ENCODE assay signal across 11 mouse cellular contexts in the genomic region with DNA sequence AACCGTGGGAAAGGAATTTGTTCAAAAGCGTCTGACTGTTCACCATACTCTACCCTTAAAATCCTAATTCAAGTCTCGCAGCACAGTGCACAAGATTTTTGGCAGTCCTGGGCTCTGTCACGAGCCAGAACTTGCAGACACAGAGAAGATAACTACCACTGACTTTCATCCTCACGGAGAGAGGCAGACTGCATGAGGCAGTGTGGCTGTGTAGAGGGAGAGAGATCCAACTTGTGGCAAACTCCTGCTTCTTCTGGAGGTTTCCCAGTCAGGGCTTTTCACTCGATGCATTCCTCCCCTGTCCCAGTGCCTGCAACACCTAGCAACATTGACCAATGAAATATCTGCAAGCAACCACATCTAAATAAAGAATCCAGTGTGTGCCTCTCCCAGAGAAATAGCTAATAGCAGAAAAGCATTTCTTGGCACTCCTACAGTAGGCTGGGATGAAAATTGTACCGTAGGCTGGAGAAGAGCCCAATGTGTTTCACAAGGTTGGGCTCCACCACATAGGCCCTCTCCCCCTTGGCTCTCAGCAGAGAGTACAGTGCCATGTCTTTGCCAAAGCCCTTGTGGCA. TPM values are rescaled to one million over a fixed set of nuclear protein-coding genes. Genes with fewer than 3 reads are reported as not detected.
DNase-seq lines count a peak whose midpoint lies in the region; ATAC-seq and TF ChIP-seq lines count a peak whose summit lies in the region.
"Had no signal": no experiment of that assay in that cellular context is flagged by ENCODE, and none has a peak within 500 bp of the region (broad histone marks: within the 10 kb centered on the region; RNA-seq: fewer than 3 reads in every experiment).

No protein-coding gene starts in this region.

- H3K9ac ChIP-seq in forebrain, embryonic 16.5 days (replicated peaks; ENCODE audit: low read depth, low read length), result no peak overlapping the region
- H3K9ac ChIP-seq in forebrain, embryonic 13.5 days, result no peak overlapping the region
- H3K9ac ChIP-seq: liver, embryonic 15.5 days had no signal

- H3K4me2 ChIP-seq in forebrain, embryonic 16.5 days (ENCODE audit: low read length), result no peak overlapping the region
- H3K4me2 ChIP-seq in forebrain, embryonic 13.5 days, result no peak overlapping the region
- H3K4me2 ChIP-seq: liver, embryonic 15.5 days had no signal

- WGBS in forebrain, embryonic 16.5 days, result 80% methylated on average over 7 of the region's 7 CpGs
- WGBS in forebrain, embryonic 13.5 days, result 89% methylated on average over 7 of the region's 7 CpGs

- peak; percentile 45 for ATAC-seq in forebrain, embryonic 16.5 days
- ATAC-seq in forebrain, embryonic 13.5 days, result no peak
- ATAC-seq in megakaryocyte-erythroid progenitor cell, adult 5-6 weeks (replicated peaks; ENCODE audit: low FRiP score, low TSS enrichment, poor library complexity, severe bottlenecking), result no peak

- H3K4me1 ChIP-seq in forebrain, embryonic 16.5 days (replicated peaks; ENCODE audit: control insufficient read depth, insufficient read depth, low read length), result peaks cover 14% of the 10 kb centered on the region
- peaks cover 15% of the 10 kb centered on the region for H3K4me1 ChIP-seq in forebrain, embryonic 13.5 days
- H3K4me1 ChIP-seq: forebrain, embryonic 10.5 days had no signal

- no peaks in the 10 kb centered on the region for H3K9me3 ChIP-seq in forebrain, embryonic 16.5 days (ENCODE audit: control insufficient read depth, low read length)
- no peaks in the 10 kb centered on the region for H3K9me3 ChIP-seq in forebrain, embryonic 13.5 days (replicated peaks)
- H3K9me3 ChIP-seq: forebrain, embryonic 10.5 days; liver, embryonic 15.5 days had no signal

- no peak overlapping the region for H3K27ac ChIP-seq in forebrain, embryonic 16.5 days (ENCODE audit: low read length)
- H3K27ac ChIP-seq in forebrain, embryonic 13.5 days, result no peak overlapping the region
- H3K27ac ChIP-seq in layer of hippocampus, adult 2 months, result peak overlapping the region; percentile 81
- H3K27ac ChIP-seq: forebrain, embryonic 10.5 days; liver, embryonic 15.5 days had no signal

- H3K27me3 ChIP-seq in forebrain, embryonic 16.5 days (replicated peaks; ENCODE audit: control insufficient read depth, insufficient read depth, low read length), result no peaks in the 10 kb centered on the region
- H3K27me3 ChIP-seq in forebrain, embryonic 13.5 days, result no peaks in the 10 kb centered on the region
- H3K27me3 ChIP-seq: liver, embryonic 15.5 days had no signal

- DNase-seq in layer of hippocampus, adult 2 months (ENCODE audit: low spot score in 2 of 2), result no peak
- DNase-seq in layer of hippocampus, postnatal 10 days (ENCODE audit: low spot score in 2 of 2), result no peak
- DNase-seq in heart, adult 9 months (ENCODE audit: low spot score in 2 of 2), result peak; percentile 64 to 67
- DNase-seq in lung, postnatal 25 days (ENCODE audit: low spot score), result peak; percentile 20
- DNase-seq in kidney, adult 11 months, result no peak

- no peak for TF ChIP-seq CTCF in layer of hippocampus, adult 2 months (conservative IDR thresholded peaks at IDR 0.05)

- H3K36me3 ChIP-seq in forebrain, embryonic 16.5 days (ENCODE audit: control insufficient read depth, insufficient read depth), result peaks cover 8% of the 10 kb centered on the region
- peaks cover 16% of the 10 kb centered on the region for H3K36me3 ChIP-seq in forebrain, embryonic 13.5 days (ENCODE audit: poor library complexity, severe bottlenecking)

- no peak overlapping the region for H3K4me3 ChIP-seq in forebrain, embryonic 16.5 days (replicated peaks; ENCODE audit: low read length)
- H3K4me3 ChIP-seq in forebrain, embryonic 13.5 days, result no peak overlapping the region
- H3K4me3 ChIP-seq in layer of hippocampus, adult 2 months, result no peak overlapping the region
- H3K4me3 ChIP-seq: forebrain, embryonic 10.5 days; liver, embryonic 15.5 days had no signal

RNA-seq across cellular contexts. Expression of a gene that starts 12.1 kb away (rescaled TPM):
- polyA plus RNA-seq in forebrain, embryonic 16.5 days (2015; fragmentation: Nextera tagmentation; extraction: Ambion mirVana), result 56.3 and 72.7 TPM in 2 replicates
- 27.0 and 30.0 TPM in 2 replicates for polyA plus RNA-seq in forebrain, embryonic 13.5 days (2015; fragmentation: Nextera tagmentation; extraction: Ambion mirVana)
- 10 to 100 TPM; 69.6 to 72.4 TPM for total RNA-seq in layer of hippocampus, adult 2 months (2021)
- total RNA-seq in layer of hippocampus, postnatal 10 days (2021), result 10 to 100 TPM; 76.8 to 80.3 TPM
- total RNA-seq in megakaryocyte-erythroid progenitor cell, adult 5-6 weeks (2014; fragmentation: Nextera tagmentation), result 1.7 and 2.1 TPM in 2 replicates
- 3.0 and 3.3 TPM in 2 replicates for total RNA-seq in megakaryocyte-erythroid progenitor cell, adult 5-6 weeks (2017)

RNA-seq across cellular contexts. Expression of a gene that starts 36.3 kb away (rescaled TPM):
- 0.14 and 0.35 TPM in 2 replicates for polyA plus RNA-seq in forebrain, embryonic 16.5 days (2015; fragmentation: Nextera tagmentation; extraction: Ambion mirVana)
- 0.23 TPM in 2 replicates for polyA plus RNA-seq in forebrain, embryonic 13.5 days (2015; fragmentation: Nextera tagmentation; extraction: Ambion mirVana)
- total RNA-seq in layer of hippocampus, adult 2 months (2021), result 1 to 10 TPM; 1.7 to 3.5 TPM
- 1 to 10 TPM; 1.5 to 1.6 TPM for total RNA-seq in layer of hippocampus, postnatal 10 days (2021)
- total RNA-seq in megakaryocyte-erythroid progenitor cell, adult 5-6 weeks (2014; fragmentation: Nextera tagmentation), result 0.30 TPM in 1 of 2 replicates, not detected in the other
- not detected in 2 replicates for total RNA-seq in megakaryocyte-erythroid progenitor cell, adult 5-6 weeks (2017)
- total RNA-seq: hematopoietic stem cell, adult 5-6 weeks had no signal
- polyA plus RNA-seq: forebrain, embryonic 10.5 days had no signal

RNA-seq across cellular contexts. Expression of a gene that starts 46.2 kb away (rescaled TPM):
- polyA plus RNA-seq in forebrain, embryonic 16.5 days (2015; fragmentation: Nextera tagmentation; extraction: Ambion mirVana), result 57.9 and 61.5 TPM in 2 replicates
- polyA plus RNA-seq in forebrain, embryonic 13.5 days (2015; fragmentation: Nextera tagmentation; extraction: Ambion mirVana), result 66.3 and 68.5 TPM in 2 replicates
- total RNA-seq in layer of hippocampus, adult 2 months (2021), result 10 to 100 TPM; 77.1 to 86.5 TPM
- total RNA-seq in layer of hippocampus, postnatal 10 days (2021), result 10 to 100 TPM; 79.6 to 80.6 TPM
- 62.2 and 66.1 TPM in 2 replicates for total RNA-seq in megakaryocyte-erythroid progenitor cell, adult 5-6 weeks (2014; fragmentation: Nextera tagmentation)
- total RNA-seq in megakaryocyte-erythroid progenitor cell, adult 5-6 weeks (2017), result 153 and 170 TPM in 2 replicates

Comparison
In these comparisons a context has a peak if more than half of its experiments do, and no peak if none do; other contexts are left out.
1. DNase-seq: peak in heart, adult 9 months (2 of 2) and lung, postnatal 25 days (single experiment); none in layer of hippocampus, adult 2 months (0 of 2), layer of hippocampus, postnatal 10 days (0 of 2) and kidney, adult 11 months (single experiment).
2. RNA of a gene that starts 12.1 kb away (total RNA-seq): 76.8 to 80.3 TPM in layer of hippocampus, postnatal 10 days and 69.6 to 72.4 TPM in layer of hippocampus, adult 2 months; 1.7 to 3.3 TPM in megakaryocyte-erythroid progenitor cell, adult 5-6 weeks; every median in the first group is over 10 times any median in the second.